Mouse (Mus musculus) forebrain, embryonic 16.5 days (tissue): Measurements from ENCODE around the gene Il4ra. TPM values are rescaled to one million over a fixed set of nuclear protein-coding genes. Genes with fewer than 3 reads are reported as not detected.

Experiments used
- ATAC-seq: fragments of 200-750 bp; cut with Nextera tagmentation; 2 replicates; pipeline ENCODE4 v1.8.0; 2017; ENCODE audit warnings: mild to moderate bottlenecking, moderate library complexity
- H3K27ac ChIP-seq: fragments of 300-500 bp; sonication (generic); 2 replicates; pipeline ENCODE4 v1.5.1; 2014; ENCODE audit warnings: low read length, control low read depth
- H3K27me3 ChIP-seq: fragments of 300-500 bp; sonication (generic); replicated peaks from 2 replicates; pipeline ENCODE4 v1.6.1; 2014; ENCODE audit warnings: low read length; ENCODE audit not compliant: control insufficient read depth, insufficient read depth
- H3K36me3 ChIP-seq: fragments of 300-500 bp; sonication (generic); 2 replicates; pipeline ENCODE4 v1.6.1; 2014; ENCODE audit not compliant: control insufficient read depth, insufficient read depth
- H3K4me1 ChIP-seq: fragments of 300-500 bp; sonication (generic); replicated peaks from 2 replicates; pipeline ENCODE4 v1.6.1; 2014; ENCODE audit warnings: low read length; ENCODE audit not compliant: control insufficient read depth, insufficient read depth
- H3K4me2 ChIP-seq: fragments of 300-500 bp; sonication (generic); 2 replicates; pipeline ENCODE4 v1.6.1; 2014; ENCODE audit warnings: mild to moderate bottlenecking, low read length, control low read depth
- H3K4me3 ChIP-seq: fragments of 300-500 bp; sonication (generic); replicated peaks from 2 replicates; pipeline ENCODE4 v1.5.1; 2014; ENCODE audit warnings: mild to moderate bottlenecking, low read length, control low read depth
- H3K9ac ChIP-seq: fragments of 300-500 bp; sonication (generic); replicated peaks from 2 replicates; pipeline ENCODE4 v1.6.1; 2014; ENCODE audit warnings: low read depth, low read length, control low read depth
- H3K9me3 ChIP-seq: fragments of 300-500 bp; sonication (generic); 2 replicates; pipeline ENCODE4 v1.6.1; 2016; ENCODE audit warnings: low read length; ENCODE audit not compliant: control insufficient read depth
- WGBS: fragments of 180-500 bp; shearing (Covaris S2); extraction: QIAGEN DNeasy Blood & Tissue Kit; methylation state at CpG from one replicate; pipeline ENCODE4 v1.1.7; 2014; 5-methylcytosine and 5-hydroxymethylcytosine counted together
- polyA plus RNA-seq: library from polyadenylated mRNA; unstranded; fragments of >200 nt; fragmentation: Nextera tagmentation; extraction: Ambion mirVana; gene quantifications from 2 replicates; pipeline ENCODE4 v1.2.1, GENCODE M21; 2015

The Il4ra gene
- 2.4 and 2.5 TPM in 2 replicates for polyA plus RNA-seq

DNA sequence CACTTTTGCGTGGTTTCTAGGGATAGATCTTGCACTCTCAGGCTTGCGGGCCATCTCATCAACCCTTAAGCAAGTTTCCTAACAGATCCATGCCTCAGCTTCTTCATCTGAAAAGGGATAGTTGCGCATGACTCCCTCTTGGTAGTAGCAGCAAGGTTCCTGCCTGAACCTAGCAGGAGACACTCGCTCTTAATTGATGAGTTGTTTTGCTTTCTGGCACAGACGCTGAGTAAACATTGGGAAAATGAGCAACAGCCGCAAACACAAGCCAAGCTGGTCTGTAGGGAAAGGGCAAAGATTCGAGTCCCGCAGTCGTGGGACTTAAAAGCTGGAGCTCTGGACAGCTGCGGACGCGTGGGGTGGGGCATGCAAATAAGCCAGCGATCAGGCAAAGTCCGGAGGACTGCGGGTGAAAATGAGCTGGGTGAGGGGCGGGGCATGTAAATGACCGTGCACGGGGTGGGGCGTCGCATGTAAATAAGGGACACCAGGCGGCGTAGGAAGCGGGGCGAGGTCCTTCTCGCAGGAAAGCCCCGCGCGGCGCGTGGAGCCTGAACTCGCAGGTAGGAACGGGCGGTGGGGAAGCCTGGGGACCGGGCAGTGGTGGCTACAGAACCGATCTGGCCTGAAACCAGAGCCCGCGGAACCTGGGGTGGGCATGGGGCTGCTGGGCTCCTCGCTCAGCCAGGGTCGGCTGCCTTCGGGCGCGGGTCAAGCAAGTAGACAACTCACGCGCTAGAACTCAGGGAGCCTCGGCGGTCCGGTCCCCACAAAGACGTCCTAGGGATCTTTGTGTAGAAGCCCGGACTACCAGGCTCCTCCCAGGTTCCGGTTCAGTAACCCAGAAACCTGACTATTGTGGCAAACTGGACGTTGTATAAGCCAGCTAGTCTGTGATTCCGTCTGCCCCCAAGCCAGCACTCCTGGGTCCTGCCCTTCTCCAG is at the start of gene Il4ra:
Gene Il4ra (plus strand): TSS at position 355 of the 944 bp plus-strand sequence.
- Histone ChIP-seq H3K4me3 (peak within 1 kb of the TSS; percentile 51), H3K4me2 (peak within 1 kb of the TSS; percentile 95), H3K9ac (peak within 1 kb of the TSS; percentile 61), H3K27ac (no peak within 1 kb of the TSS), H3K36me3 (no peaks in the 10 kb centered on the region), H3K4me1 (peaks cover 13% of the 10 kb centered on the region), H3K9me3 (no peaks in the 10 kb centered on the region), H3K27me3 (peaks cover 15% of the 10 kb centered on the region)
- 2% methylated on average over 52 of the region's 52 CpGs for WGBS
- ATAC-seq, result peak; percentile 89

DNA sequence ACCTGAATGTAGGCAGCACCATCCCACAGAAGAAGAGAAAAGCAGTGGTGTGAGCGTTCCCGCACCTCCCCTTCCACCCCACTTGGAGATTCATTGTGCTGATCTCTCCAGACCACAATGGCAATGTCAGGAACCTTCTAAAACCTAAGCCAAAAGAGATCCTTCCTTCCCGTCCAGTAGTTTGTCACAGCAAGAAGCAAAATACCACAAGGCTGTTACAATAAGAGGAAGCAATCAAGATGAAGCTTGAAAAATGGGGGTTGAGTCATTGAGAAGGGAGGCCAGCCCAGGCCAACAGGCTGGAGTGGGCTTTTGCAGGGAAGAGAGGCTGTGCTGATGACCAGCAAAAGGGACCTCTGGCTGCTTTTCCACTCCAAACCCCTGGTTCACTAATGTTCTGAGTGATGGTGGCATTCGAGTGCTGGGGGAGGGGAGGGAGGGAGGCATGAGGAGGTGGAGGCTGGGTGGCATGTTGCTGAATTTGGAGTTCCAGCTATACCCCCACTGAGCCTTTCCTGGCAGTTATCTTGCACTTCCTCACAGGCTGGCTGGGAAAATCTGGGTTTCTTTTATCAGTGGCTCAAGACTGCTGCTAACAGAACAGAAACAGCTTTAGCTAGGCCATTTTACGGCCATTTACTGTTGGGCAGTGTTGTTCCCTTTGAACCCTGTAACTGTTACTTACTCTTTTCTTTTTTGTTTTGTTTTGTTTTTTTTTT is 48.4 kb upstream of the Il4ra start:
- no peak for ATAC-seq
- Histone ChIP-seq H3K9me3 (no peaks in the 10 kb centered on the region), H3K4me2 (no peak overlapping the region), H3K4me1 (0 out of 2 replicates have a peak, but pooled peaks cover 2% of the 10 kb centered on the region), H3K4me3 (no peak overlapping the region), H3K36me3 (no peaks in the 10 kb centered on the region), H3K9ac (no peak overlapping the region), H3K27me3 (no peaks in the 10 kb centered on the region), H3K27ac (no peak overlapping the region)
- WGBS, result 75% methylated on average over 5 of the region's 5 CpGs

DNA sequence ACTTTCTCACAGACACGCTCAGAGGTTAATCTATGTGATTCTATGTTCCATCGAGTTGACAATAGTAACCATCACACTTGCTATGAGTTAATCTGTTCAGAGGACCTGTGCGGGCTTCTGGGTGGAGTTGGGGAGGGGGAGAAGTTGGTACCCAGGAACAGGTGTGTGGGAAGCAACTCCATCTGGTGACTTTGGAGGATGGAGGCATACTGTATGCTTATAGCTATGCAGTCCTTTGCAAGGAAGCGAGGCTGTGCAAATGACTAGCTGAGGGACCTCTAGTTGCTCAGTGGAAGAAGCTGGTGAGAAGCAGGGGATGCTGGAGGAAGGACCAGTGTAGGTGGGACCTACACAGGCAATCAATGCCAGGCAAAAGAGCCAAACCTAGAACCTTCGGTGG is 47.3 kb upstream of the Il4ra start:
- H3K27me3 ChIP-seq, result no peaks in the 10 kb centered on the region
- 94% methylated on average over 5 of the region's 5 CpGs for WGBS
- no peaks in the 10 kb centered on the region for H3K9me3 ChIP-seq
- no peak overlapping the region for H3K27ac ChIP-seq
- H3K4me3 ChIP-seq, result no peak overlapping the region
- 0 out of 2 replicates have a peak, but pooled peaks cover 2% of the 10 kb centered on the region for H3K4me1 ChIP-seq
- no peaks in the 10 kb centered on the region for H3K36me3 ChIP-seq
- H3K9ac ChIP-seq, result no peak overlapping the region
- H3K4me2 ChIP-seq, result no peak overlapping the region
- no peak for ATAC-seq

DNA sequence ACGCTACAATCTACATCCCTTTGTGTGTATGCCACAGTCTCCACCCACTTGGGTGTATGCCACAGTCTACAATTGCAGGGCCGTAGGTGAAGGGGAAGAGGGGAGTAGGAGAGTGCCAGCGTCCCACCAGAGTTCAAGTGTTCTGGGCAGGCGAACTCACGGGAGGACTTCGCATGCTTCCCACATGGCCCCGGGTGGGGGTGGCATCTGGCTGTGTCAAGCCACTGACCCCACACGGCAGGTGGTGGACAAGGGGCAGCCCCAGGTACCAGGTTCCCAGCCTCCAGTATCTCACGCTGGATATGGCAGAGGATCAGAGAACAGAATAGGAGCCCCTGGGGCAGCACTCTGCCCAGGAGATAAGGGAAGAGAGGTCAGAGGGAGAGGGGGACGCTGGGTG is 46.4 kb upstream of the Il4ra start:
- no peak overlapping the region for H3K4me2 ChIP-seq
- no peak overlapping the region for H3K9ac ChIP-seq
- no peaks in the 10 kb centered on the region for H3K27me3 ChIP-seq
- H3K27ac ChIP-seq, result no peak overlapping the region
- no peak overlapping the region for H3K4me3 ChIP-seq
- H3K4me1 ChIP-seq, result no peaks in the 10 kb centered on the region
- no peak for ATAC-seq
- WGBS, result 79% methylated on average over 10 of the region's 10 CpGs
- no peaks in the 10 kb centered on the region for H3K9me3 ChIP-seq
- no peaks in the 10 kb centered on the region for H3K36me3 ChIP-seq

DNA sequence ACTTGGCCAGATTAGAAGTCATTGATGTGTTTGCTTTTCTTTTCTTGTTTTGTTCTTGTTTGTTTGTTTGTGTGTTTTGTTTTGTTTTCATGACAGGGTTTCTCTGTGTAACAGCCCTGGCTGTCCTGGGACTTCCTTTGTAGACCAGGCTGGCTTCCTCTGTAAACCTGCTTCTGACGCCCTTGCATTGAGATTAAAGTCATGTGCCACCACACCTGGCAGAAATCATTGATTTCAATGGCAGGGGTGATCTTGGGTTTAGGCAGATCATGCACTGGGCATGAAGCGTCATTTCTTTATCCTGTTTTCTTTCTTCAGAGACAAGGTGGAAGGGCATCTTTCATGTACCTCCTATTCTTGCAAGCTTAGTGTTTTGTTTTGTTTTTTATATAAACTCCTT is 44.6 kb upstream of the Il4ra start:
- Histone ChIP-seq H3K9ac (no peak overlapping the region), H3K27me3 (no peaks in the 10 kb centered on the region), H3K4me3 (no peak overlapping the region), H3K9me3 (no peaks in the 10 kb centered on the region), H3K36me3 (no peaks in the 10 kb centered on the region), H3K27ac (no peak overlapping the region), H3K4me2 (no peak overlapping the region), H3K4me1 (no peaks in the 10 kb centered on the region)
- ATAC-seq, result no peak
- WGBS, result 88% methylated on average over 2 of the region's 2 CpGs

DNA sequence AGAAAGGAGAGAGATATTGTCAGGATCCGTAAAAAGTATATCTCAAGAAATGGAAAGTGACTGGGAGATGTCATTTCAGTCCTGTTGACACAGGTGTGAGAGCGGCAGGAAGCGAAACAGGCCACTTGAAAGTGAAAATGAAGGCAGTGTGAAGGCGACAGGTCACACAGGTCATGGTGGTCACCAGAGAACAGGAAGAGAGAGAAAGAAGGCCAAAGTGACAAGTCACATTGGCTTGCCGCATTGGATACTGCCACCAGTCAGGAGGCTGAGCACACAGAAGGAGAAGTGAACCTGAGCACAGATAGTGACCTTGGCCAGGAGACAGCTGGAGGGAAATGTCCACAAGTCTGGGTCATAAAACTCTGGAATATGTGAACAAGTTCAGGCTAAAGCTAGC is 40.5 kb upstream of the Il4ra start:
- no peak overlapping the region for H3K27ac ChIP-seq
- no peaks in the 10 kb centered on the region for H3K36me3 ChIP-seq
- no peak overlapping the region for H3K4me2 ChIP-seq
- WGBS, result 95% methylated on average over 5 of the region's 5 CpGs
- no peaks in the 10 kb centered on the region for H3K4me1 ChIP-seq
- H3K9me3 ChIP-seq, result no peaks in the 10 kb centered on the region
- no peak overlapping the region for H3K9ac ChIP-seq
- no peaks in the 10 kb centered on the region for H3K27me3 ChIP-seq
- H3K4me3 ChIP-seq, result no peak overlapping the region
- ATAC-seq, result no peak

DNA sequence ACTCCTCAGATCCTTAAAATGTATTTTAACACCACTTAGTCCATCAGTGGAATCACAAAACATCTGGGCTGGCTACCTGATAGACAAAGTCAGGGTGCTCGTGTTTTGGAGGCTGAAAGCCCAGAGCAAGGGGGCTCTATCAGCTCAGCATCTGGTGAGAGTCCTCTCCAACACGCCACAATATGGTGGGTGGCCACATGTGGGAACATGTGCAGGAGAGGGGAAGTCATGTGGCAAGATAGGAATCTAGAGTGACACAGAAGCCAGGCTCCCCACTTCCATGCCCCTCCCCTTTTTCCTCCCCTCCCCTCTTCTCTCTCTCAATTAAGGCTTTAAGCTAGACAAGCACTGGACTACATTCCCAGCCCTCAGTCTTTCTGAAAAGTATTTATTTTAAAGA is 40.1 kb upstream of the Il4ra start:
- Histone ChIP-seq H3K4me1 (no peaks in the 10 kb centered on the region), H3K4me2 (no peak overlapping the region), H3K4me3 (no peak overlapping the region), H3K36me3 (no peaks in the 10 kb centered on the region), H3K27me3 (no peaks in the 10 kb centered on the region), H3K9me3 (no peaks in the 10 kb centered on the region), H3K9ac (no peak overlapping the region), H3K27ac (no peak overlapping the region)
- ATAC-seq, result no peak
- 78% methylated on average over 2 of the region's 2 CpGs for WGBS

DNA sequence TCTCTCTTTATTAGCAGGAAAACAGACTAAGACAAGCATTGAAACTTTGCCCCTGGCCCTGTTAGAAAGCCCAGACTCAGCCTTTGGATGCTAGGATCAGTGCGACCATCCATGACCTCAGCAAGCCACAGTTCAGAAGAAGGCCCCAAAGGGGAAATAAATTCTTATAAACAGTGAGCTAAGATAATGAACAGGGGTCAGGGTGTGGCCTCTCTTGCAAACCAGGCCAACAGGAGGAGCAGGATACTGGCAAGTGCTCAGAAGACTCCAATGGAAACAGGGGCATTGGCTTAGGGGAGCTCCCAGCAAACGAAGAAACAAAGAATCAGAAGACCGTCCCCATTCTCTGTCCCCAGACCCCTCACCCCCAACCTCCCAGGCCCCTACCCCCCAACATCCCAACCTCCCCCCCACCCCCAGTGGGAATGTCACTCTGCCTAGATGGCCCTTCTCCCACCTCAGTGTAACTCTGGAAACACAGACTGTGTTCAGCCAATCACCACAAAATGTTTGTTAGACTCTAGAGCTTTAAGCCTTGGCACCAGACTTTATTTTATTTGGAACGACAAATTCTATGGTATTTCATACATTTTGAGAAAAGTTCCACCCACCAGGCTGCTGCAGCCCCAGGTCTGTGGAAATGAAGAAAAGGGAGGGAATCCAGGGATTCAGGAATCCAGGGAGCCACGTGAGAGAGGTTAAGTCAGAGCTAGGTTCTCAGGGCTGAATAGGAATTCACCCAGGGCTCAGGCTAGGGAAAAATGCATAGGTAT is 36.7 kb upstream of the Il4ra start:
- H3K4me1 ChIP-seq, result no peaks in the 10 kb centered on the region
- H3K27me3 ChIP-seq, result no peaks in the 10 kb centered on the region
- H3K9me3 ChIP-seq, result no peaks in the 10 kb centered on the region
- H3K9ac ChIP-seq, result no peak overlapping the region
- H3K36me3 ChIP-seq, result no peaks in the 10 kb centered on the region
- no peak overlapping the region for H3K4me2 ChIP-seq
- WGBS, result 70% methylated on average over 5 of the region's 5 CpGs
- no peak overlapping the region for H3K4me3 ChIP-seq
- ATAC-seq, result no peak
- H3K27ac ChIP-seq, result no peak overlapping the region

DNA sequence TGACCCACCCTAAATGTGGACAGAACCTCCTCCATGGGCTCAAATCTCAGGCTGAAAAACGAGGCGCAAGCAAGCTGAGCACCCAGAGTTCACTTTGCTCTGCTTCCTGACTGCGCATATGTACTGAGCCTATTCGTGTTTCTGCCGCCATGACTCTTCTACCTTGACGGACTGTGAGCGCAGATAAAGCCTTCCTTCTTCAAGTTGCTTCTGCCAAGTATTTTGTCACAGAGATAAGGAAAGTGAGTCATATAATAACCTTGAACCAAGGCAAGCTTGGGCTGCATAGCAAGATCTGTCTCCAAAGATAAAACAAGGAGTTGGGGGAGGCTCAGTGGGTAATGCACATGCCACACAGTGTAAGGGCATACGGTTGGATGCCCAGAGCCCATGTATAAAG is 35.2 kb upstream of the Il4ra start:
- Histone ChIP-seq H3K27me3 (no peaks in the 10 kb centered on the region), H3K4me2 (no peak overlapping the region), H3K4me3 (no peak overlapping the region), H3K27ac (no peak overlapping the region), H3K4me1 (no peaks in the 10 kb centered on the region), H3K9ac (no peak overlapping the region), H3K36me3 (no peaks in the 10 kb centered on the region), H3K9me3 (no peaks in the 10 kb centered on the region)
- whole genome bisulfite sequencing, result 93% methylated on average over 8 of the region's 8 CpGs
- ATAC-seq, result no peak
